Mouse (Mus musculus) forebrain, embryonic 11.5 days (tissue): ENCODE measurements around the gene Ica1. TPM values are rescaled to one million over a fixed set of nuclear protein-coding genes. Genes with fewer than 3 reads are reported as not detected.

Experiments used
- ATAC-seq: fragments of 200-750 bp; cut with Nextera tagmentation; replicated peaks from 2 replicates; pipeline ENCODE4 v1.8.0; 2017; ENCODE audit warnings: moderate TSS enrichment; ENCODE audit not compliant: low FRiP score
- DNase-seq: peaks from one replicate; pipeline ENCODE4 v3.0.0-alpha.2; 2017; ENCODE audit warnings: low spot score
- H3K27ac ChIP-seq: fragments of 300-500 bp; sonication (generic); 2 replicates; pipeline ENCODE4 v1.5.1; 2014; ENCODE audit warnings: low read depth, low read length
- H3K27me3 ChIP-seq: fragments of 300-500 bp; sonication (generic); 2 replicates; pipeline ENCODE4 v1.6.1; 2014; ENCODE audit warnings: mild to moderate bottlenecking, low read length, mixed read lengths; ENCODE audit not compliant: control insufficient read depth, insufficient read depth
- H3K36me3 ChIP-seq: fragments of 300-500 bp; sonication (generic); 2 replicates; pipeline ENCODE4 v1.6.1; 2014; ENCODE audit warnings: mild to moderate bottlenecking, low read length, moderate library complexity, mixed read lengths; ENCODE audit not compliant: control insufficient read depth, insufficient read depth
- H3K4me1 ChIP-seq: fragments of 300-500 bp; sonication (generic); replicated peaks from 2 replicates; pipeline ENCODE4 v1.6.1; 2014; ENCODE audit warnings: low read length, mixed read lengths; ENCODE audit not compliant: control insufficient read depth, insufficient read depth
- H3K4me2 ChIP-seq: fragments of 300-500 bp; sonication (generic); 2 replicates; pipeline ENCODE4 v1.6.1; 2014; ENCODE audit warnings: low read depth, mild to moderate bottlenecking, low read length, moderate library complexity, mixed read lengths; ENCODE audit not compliant: severe bottlenecking
- H3K4me3 ChIP-seq: fragments of 300-500 bp; sonication (generic); 2 replicates; pipeline ENCODE4 v1.5.1; 2014; ENCODE audit warnings: low read depth, low read length
- H3K9ac ChIP-seq: fragments of 300-500 bp; sonication (generic); 2 replicates; pipeline ENCODE4 v1.6.1; 2014; ENCODE audit warnings: low read length
- H3K9me3 ChIP-seq: fragments of 300-500 bp; sonication (generic); 2 replicates; pipeline ENCODE4 v1.6.1; 2016; ENCODE audit warnings: low read length, mixed read lengths; ENCODE audit not compliant: control insufficient read depth
- WGBS: fragments of 180-500 bp; shearing (Covaris S2); extraction: QIAGEN DNeasy Blood & Tissue Kit; methylation state at CpG from one replicate; pipeline ENCODE4 v1.1.7; 2014; 5-methylcytosine and 5-hydroxymethylcytosine counted together
- polyA plus RNA-seq: library from polyadenylated mRNA; unstranded; fragments of >200 nt; fragmentation: Nextera tagmentation; extraction: Ambion mirVana; gene quantifications from 2 replicates; pipeline ENCODE4 v1.2.1, GENCODE M21; 2014

Gene Ica1
- polyA plus RNA-seq, 1 experiment from 2014 or later: 13.2 TPM

- Histone ChIP-seq H3K4me1 (no peaks in the 10 kb centered on the region), H3K4me3 (no peak overlapping the region), H3K4me2 (no peak overlapping the region), H3K27me3 (no peaks in the 10 kb centered on the region), H3K9me3 (no peaks in the 10 kb centered on the region), H3K9ac (no peak overlapping the region), H3K36me3 (no peaks in the 10 kb centered on the region), H3K27ac (no peak overlapping the region)
- DNase-seq (no peak), ATAC-seq (no peak)
- WGBS: 90% methylated on average over 7 of the region's 7 CpGs
These were observed 60.3 kb downstream of the Ica1 start for GRCm38 (mm10) chr6:8717967-8718366.

- Histone ChIP-seq H3K36me3 (no peaks in the 10 kb centered on the region), H3K4me3 (no peak overlapping the region), H3K27me3 (no peaks in the 10 kb centered on the region), H3K4me1 (no peaks in the 10 kb centered on the region), H3K9ac (no peak overlapping the region), H3K27ac (no peak overlapping the region), H3K9me3 (no peaks in the 10 kb centered on the region), H3K4me2 (no peak overlapping the region)
- 92% methylated on average over 2 of the region's 2 CpGs for WGBS
- ATAC-seq (no peak), DNase-seq (no peak)
These were observed 61.7 kb downstream of the Ica1 start for GRCm38 (mm10) chr6:8716539-8716938.

- Histone ChIP-seq H3K27me3 (no peaks in the 10 kb centered on the region), H3K27ac (no peak overlapping the region), H3K9me3 (no peaks in the 10 kb centered on the region), H3K9ac (no peak overlapping the region), H3K4me1 (no peaks in the 10 kb centered on the region), H3K36me3 (no peaks in the 10 kb centered on the region), H3K4me2 (no peak overlapping the region), H3K4me3 (no peak overlapping the region)
- ATAC-seq (no peak), DNase-seq (no peak)
- 87% methylated on average over 5 of the region's 5 CpGs for WGBS
These were observed 67.0 kb downstream of the Ica1 start for GRCm38 (mm10) chr6:8711246-8711645.

GRCm38 (mm10) chr6:8694636-8695514, 83.4 kb downstream of the Ica1 start:
- H3K27me3 ChIP-seq: no peaks in the 10 kb centered on the region
- no peak overlapping the region for H3K4me3 ChIP-seq
- H3K36me3 ChIP-seq: no peaks in the 10 kb centered on the region
- peaks cover 13% of the 10 kb centered on the region for H3K4me1 ChIP-seq
- 0 out of 2 replicates have a peak, but pooled peaks have one; percentile 1 for ATAC-seq
- H3K9me3 ChIP-seq: no peaks in the 10 kb centered on the region
- no peak overlapping the region for H3K9ac ChIP-seq
- H3K4me2 ChIP-seq: no peak overlapping the region
- H3K27ac ChIP-seq: peak overlapping the region; percentile 91
- 62% methylated on average over 12 of the region's 12 CpGs for WGBS
- no peak for DNase-seq

- H3K4me2 ChIP-seq: no peak overlapping the region
These were observed 84.2 kb downstream of the Ica1 start for GRCm38 (mm10) chr6:8693926-8694635.

GRCm38 (mm10) chr6:8693141-8693881, 85.0 kb downstream of the Ica1 start:
- DNase-seq: peak; percentile 52
- peak; percentile 45 for ATAC-seq
- peak overlapping the region; percentile 91 for H3K27ac ChIP-seq
- no peak overlapping the region for H3K4me3 ChIP-seq
- H3K4me2 ChIP-seq: peak overlapping the region; percentile 12; the same call in 1 of the 2 replicates
- peaks cover 13% of the 10 kb centered on the region for H3K4me1 ChIP-seq
- peak overlapping the region; percentile 37; the same call in 1 of the 2 replicates for H3K9ac ChIP-seq
- H3K27me3 ChIP-seq: no peaks in the 10 kb centered on the region
- H3K36me3 ChIP-seq: no peaks in the 10 kb centered on the region
- WGBS: 21% methylated on average over 11 of the region's 11 CpGs
- no peaks in the 10 kb centered on the region for H3K9me3 ChIP-seq

More at GRCm38 (mm10) chr6:8693926-8694635, 84.2 kb downstream of the Ica1 start:
- peak; percentile 89 for DNase-seq
- peak overlapping the region; percentile 35; the same call in 1 of the 2 replicates for H3K9ac ChIP-seq
- H3K4me3 ChIP-seq: no peak overlapping the region
- H3K4me1 ChIP-seq: peaks cover 13% of the 10 kb centered on the region
- ATAC-seq: peak; percentile 95
- peak overlapping the region; percentile 91 for H3K27ac ChIP-seq
- 6% methylated on average over 10 of the region's 10 CpGs for WGBS
- H3K27me3 ChIP-seq: no peaks in the 10 kb centered on the region
- H3K36me3 ChIP-seq: no peaks in the 10 kb centered on the region
- H3K9me3 ChIP-seq: no peaks in the 10 kb centered on the region

- H3K27ac ChIP-seq: no peak overlapping the region
- no peaks in the 10 kb centered on the region for H3K27me3 ChIP-seq
- H3K9me3 ChIP-seq: no peaks in the 10 kb centered on the region
- H3K4me3 ChIP-seq: no peak overlapping the region
- ATAC-seq (no peak), DNase-seq (no peak)
- no peak overlapping the region for H3K9ac ChIP-seq
- H3K4me1 ChIP-seq: peaks cover 13% of the 10 kb centered on the region
- H3K4me2 ChIP-seq: no peak overlapping the region
- 62% methylated on average over 2 of the region's 2 CpGs for WGBS
- no peaks in the 10 kb centered on the region for H3K36me3 ChIP-seq
These were observed 86.9 kb downstream of the Ica1 start for GRCm38 (mm10) chr6:8691199-8691975.

GRCm38 (mm10) chr6:8690441-8690840, 87.8 kb downstream of the Ica1 start:
- H3K27me3 ChIP-seq: no peaks in the 10 kb centered on the region
- DNase-seq: no peak
- H3K4me2 ChIP-seq: no peak overlapping the region
- WGBS: 70% methylated on average over 3 of the region's 3 CpGs
- H3K4me1 ChIP-seq: peaks cover 13% of the 10 kb centered on the region
- no peaks in the 10 kb centered on the region for H3K36me3 ChIP-seq
- ATAC-seq: no peak
- H3K9ac ChIP-seq: no peak overlapping the region
- H3K4me3 ChIP-seq: no peak overlapping the region
- no peaks in the 10 kb centered on the region for H3K9me3 ChIP-seq
- no peak overlapping the region for H3K27ac ChIP-seq
